Comparison of ENCODE assay signal across 16 mouse cellular contexts in the genomic region with DNA sequence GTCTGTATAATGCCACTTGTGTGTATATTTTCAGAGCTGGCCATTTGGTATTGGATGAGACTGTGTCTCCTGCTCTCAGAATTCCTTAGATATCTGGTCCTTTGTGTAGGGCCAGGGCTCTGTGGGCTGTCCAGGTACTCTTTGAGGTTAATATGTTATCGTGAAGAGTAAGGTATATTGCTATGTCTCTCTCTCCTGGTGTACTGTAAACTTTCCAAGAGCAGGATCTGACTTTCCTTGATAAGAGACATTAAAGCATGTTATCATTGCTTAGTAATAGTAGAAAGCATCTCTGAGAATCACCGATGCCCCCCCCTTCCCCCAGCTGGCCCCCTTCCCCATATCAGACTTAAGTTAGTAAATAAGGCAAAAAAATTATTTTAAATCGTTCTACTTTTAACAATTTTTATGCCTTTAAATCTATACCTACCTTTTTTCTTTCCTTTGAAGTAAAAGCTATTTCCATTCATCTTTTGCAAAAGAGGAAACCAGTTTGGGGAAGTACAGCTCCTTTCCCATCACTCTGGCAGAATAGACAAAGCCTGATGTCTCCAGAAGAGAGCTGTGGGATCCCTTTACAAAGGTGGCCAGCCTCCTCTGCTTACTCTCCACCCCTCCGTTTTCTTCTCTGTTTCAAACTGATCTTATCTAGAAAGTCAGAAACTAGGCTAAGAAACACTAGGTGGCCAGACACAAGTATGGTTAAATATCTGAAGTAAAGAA. TPM values are rescaled to one million over a fixed set of nuclear protein-coding genes. Genes with fewer than 3 reads are reported as not detected.
DNase-seq lines count a peak whose midpoint lies in the region; ATAC-seq and TF ChIP-seq lines count a peak whose summit lies in the region.
"Had no signal": no experiment of that assay in that cellular context is flagged by ENCODE, and none has a peak within 500 bp of the region (broad histone marks: within the 10 kb centered on the region; RNA-seq: fewer than 3 reads in every experiment).

No protein-coding gene starts in this region.

- no peak overlapping the region for H3K27ac ChIP-seq in hindbrain, embryonic 14.5 days
- no peak overlapping the region for H3K27ac ChIP-seq in hindbrain, embryonic 12.5 days
- H3K27ac ChIP-seq in midbrain, embryonic 13.5 days: no peak overlapping the region
- H3K27ac ChIP-seq in midbrain, embryonic 10.5 days (replicated peaks): no peak overlapping the region
- H3K27ac ChIP-seq in liver, postnatal 0 days (ENCODE audit: low read depth): 0 out of 2 replicates have a peak overlapping the region, but pooled peaks have one; percentile 11
- H3K27ac ChIP-seq: embryonic facial prominence, embryonic 10.5 days; heart, adult 2 months had no signal

- H3K9me3 ChIP-seq in hindbrain, embryonic 14.5 days (ENCODE audit: control insufficient read depth, low read length): no peaks in the 10 kb centered on the region
- H3K9me3 ChIP-seq in hindbrain, embryonic 12.5 days (replicated peaks): no peaks in the 10 kb centered on the region
- no peaks in the 10 kb centered on the region for H3K9me3 ChIP-seq in midbrain, embryonic 13.5 days
- no peaks in the 10 kb centered on the region for H3K9me3 ChIP-seq in midbrain, embryonic 10.5 days (replicated peaks)
- no peaks in the 10 kb centered on the region for H3K9me3 ChIP-seq in liver, postnatal 0 days (ENCODE audit: low read length)
- H3K9me3 ChIP-seq: embryonic facial prominence, embryonic 10.5 days; megakaryocyte, embryonic 14.5 days had no signal

- WGBS in hindbrain, embryonic 14.5 days: 88% methylated on average over 4 of the region's 4 CpGs
- WGBS in hindbrain, embryonic 12.5 days: 90% methylated on average over 4 of the region's 4 CpGs
- 94% methylated on average over 4 of the region's 4 CpGs for WGBS in midbrain, embryonic 13.5 days
- WGBS in midbrain, embryonic 10.5 days: 89% methylated on average over 4 of the region's 4 CpGs
- 59% methylated on average over 4 of the region's 4 CpGs for WGBS in liver, postnatal 0 days (ENCODE audit: insufficient replicate concordance)

- TF ChIP-seq CTCF in liver, postnatal 0 days (IDR thresholded peaks at IDR 0.05; ENCODE audit: low read depth): no peak

- DNase-seq in hindbrain, embryonic 14.5 days (ENCODE audit: low spot score): no peak
- no peak for DNase-seq in midbrain, embryonic 10.5 days (ENCODE audit: low spot score)
- no peak for DNase-seq in liver, postnatal 0 days
- DNase-seq in cerebellum, postnatal 36 days: no peak
- no peak for DNase-seq in thymus, postnatal 0 days (ENCODE audit: low spot score)
- DNase-seq: adrenal gland, postnatal 10 days; cerebellum, adult 11 months; heart, adult 2 months; thymus, postnatal 25 days had no signal

- TF ChIP-seq EP300 in liver, postnatal 0 days (IDR thresholded peaks at IDR 0.05; ENCODE audit: low read depth): no peak

- H3K4me2 ChIP-seq in hindbrain, embryonic 14.5 days (replicated peaks): peak overlapping the region; percentile 59; the same call in 1 of the 2 replicates
- H3K4me2 ChIP-seq in hindbrain, embryonic 12.5 days (replicated peaks): no peak overlapping the region
- no peak overlapping the region for H3K4me2 ChIP-seq in midbrain, embryonic 13.5 days (replicated peaks)
- H3K4me2 ChIP-seq in liver, postnatal 0 days (ENCODE audit: low read depth, low read length): peak overlapping the region; percentile 84

- H3K9ac ChIP-seq in hindbrain, embryonic 14.5 days: no peak overlapping the region
- H3K9ac ChIP-seq in hindbrain, embryonic 12.5 days: no peak overlapping the region
- H3K9ac ChIP-seq in midbrain, embryonic 13.5 days (replicated peaks): 0 out of 2 replicates have a peak overlapping the region, but pooled peaks have one; percentile 23
- no peak overlapping the region; the same call in 1 of the 2 replicates for H3K9ac ChIP-seq in liver, postnatal 0 days (replicated peaks)

- peaks cover 16% of the 10 kb centered on the region; the same call in 1 of the 2 replicates for H3K4me1 ChIP-seq in hindbrain, embryonic 14.5 days (replicated peaks; ENCODE audit: control insufficient read depth, insufficient read depth, low read length)
- H3K4me1 ChIP-seq in hindbrain, embryonic 12.5 days: peaks cover 15% of the 10 kb centered on the region
- H3K4me1 ChIP-seq in midbrain, embryonic 13.5 days (replicated peaks): peaks cover 30% of the 10 kb centered on the region
- peaks cover 24% of the 10 kb centered on the region for H3K4me1 ChIP-seq in midbrain, embryonic 10.5 days
- H3K4me1 ChIP-seq in liver, postnatal 0 days (ENCODE audit: insufficient read depth): peaks cover 15% of the 10 kb centered on the region

- H3K4me3 ChIP-seq in hindbrain, embryonic 14.5 days (replicated peaks; ENCODE audit: low read length): no peak overlapping the region
- H3K4me3 ChIP-seq in hindbrain, embryonic 12.5 days: no peak overlapping the region
- no peak overlapping the region for H3K4me3 ChIP-seq in midbrain, embryonic 13.5 days (replicated peaks)
- no peak overlapping the region for H3K4me3 ChIP-seq in midbrain, embryonic 10.5 days
- H3K4me3 ChIP-seq in liver, postnatal 0 days (ENCODE audit: low read depth, low read length): peak overlapping the region; percentile 88; the same call in 1 of the 2 replicates
- H3K4me3 ChIP-seq: heart, adult 2 months had no signal

- peaks cover 11% of the 10 kb centered on the region for H3K36me3 ChIP-seq in hindbrain, embryonic 14.5 days (replicated peaks; ENCODE audit: control insufficient read depth, insufficient read depth)
- 0 out of 2 replicates have a peak, but pooled peaks cover 7% of the 10 kb centered on the region for H3K36me3 ChIP-seq in hindbrain, embryonic 12.5 days
- peaks cover 10% of the 10 kb centered on the region for H3K36me3 ChIP-seq in midbrain, embryonic 13.5 days
- peaks cover 16% of the 10 kb centered on the region for H3K36me3 ChIP-seq in midbrain, embryonic 10.5 days
- peaks cover 16% of the 10 kb centered on the region; the same call in 1 of the 2 replicates for H3K36me3 ChIP-seq in liver, postnatal 0 days (replicated peaks; ENCODE audit: insufficient read depth, low read length)

- H3K27me3 ChIP-seq in hindbrain, embryonic 14.5 days (ENCODE audit: control insufficient read depth, insufficient read depth, low read length): no peaks in the 10 kb centered on the region
- no peaks in the 10 kb centered on the region for H3K27me3 ChIP-seq in hindbrain, embryonic 12.5 days
- H3K27me3 ChIP-seq in midbrain, embryonic 13.5 days: no peaks in the 10 kb centered on the region
- H3K27me3 ChIP-seq in midbrain, embryonic 10.5 days (ENCODE audit: low read depth, poor library complexity, severe bottlenecking): no peaks in the 10 kb centered on the region
- no peaks in the 10 kb centered on the region for H3K27me3 ChIP-seq in liver, postnatal 0 days (ENCODE audit: insufficient read depth, low read length)
- H3K27me3 ChIP-seq: megakaryocyte, embryonic 14.5 days had no signal

- no peak for ATAC-seq in hindbrain, embryonic 14.5 days (ENCODE audit: low FRiP score)
- ATAC-seq in hindbrain, embryonic 12.5 days (ENCODE audit: low FRiP score): no peak
- ATAC-seq in midbrain, embryonic 13.5 days: no peak
- ATAC-seq in granulocyte monocyte progenitor cell, adult 5-6 weeks (replicated peaks; ENCODE audit: poor library complexity, severe bottlenecking): 0 out of 2 replicates have a peak, but pooled peaks have one; percentile 15
- ATAC-seq in liver, postnatal 0 days: no peak
- ATAC-seq: inflammation-experienced regulatory T-cells, adult 6 months; lung, postnatal 0 days had no signal

RNA-seq across cellular contexts. Expression of a gene that starts 2.2 kb away (rescaled TPM):
- polyA plus RNA-seq in hindbrain, embryonic 14.5 days (2014; fragmentation: Nextera tagmentation; extraction: Ambion mirVana): 41.0 and 47.4 TPM in 2 replicates
- 48.4 and 51.4 TPM in 2 replicates for polyA plus RNA-seq in hindbrain, embryonic 12.5 days (2016; fragmentation: Nextera tagmentation; extraction: Ambion mirVana)
- polyA plus RNA-seq in midbrain, embryonic 13.5 days (2015; fragmentation: Nextera tagmentation; extraction: Ambion mirVana): 36.2 and 41.0 TPM in 2 replicates
- polyA plus RNA-seq in midbrain, embryonic 10.5 days (2016; fragmentation: Nextera tagmentation; extraction: Ambion mirVana): 48.9 and 52.3 TPM in 2 replicates
- total RNA-seq in granulocyte monocyte progenitor cell, adult 5-6 weeks (2014; fragmentation: Nextera tagmentation): 65.5 and 81.7 TPM in 2 replicates
- total RNA-seq in granulocyte monocyte progenitor cell, adult 5-6 weeks (2017): 57.0 and 75.1 TPM in 2 replicates
- 18.1 and 19.2 TPM in 2 replicates for polyA plus RNA-seq in liver, postnatal 0 days (2015; fragmentation: Nextera tagmentation; extraction: Ambion mirVana)
- 59.8 and 62.5 TPM in 2 replicates for polyA plus RNA-seq in thymus, postnatal 0 days (2015; fragmentation: Nextera tagmentation; extraction: Ambion mirVana)

Comparison
In these comparisons a context has a peak if more than half of its experiments do, and no peak if none do; other contexts are left out.
1. H3K4me2 ChIP-seq: peak in hindbrain, embryonic 14.5 days (single experiment) and liver, postnatal 0 days (single experiment); none in hindbrain, embryonic 12.5 days (single experiment) and midbrain, embryonic 13.5 days (single experiment).